Mouse (Mus musculus) megakaryocyte, embryonic 14.5 days (primary cell): Measurements from ENCODE around the gene H2-Aa.

Source experiments
- FLI1 ChIP-seq: IDR thresholded peaks from 2 replicates; pipeline ENCODE4 v1.6.1; 2012; ENCODE audit warnings: low read length, inconsistent platforms, mixed read lengths
- GATA1 ChIP-seq: IDR thresholded peaks from 3 replicates; pipeline ENCODE4 v1.6.1; 2012; ENCODE audit warnings: mixed read lengths, low read length, inconsistent platforms, borderline replicate concordance

GRCm38 (mm10) chr17:34286999-34287398 lies 624 bp downstream of the H2-Aa start:
- TF ChIP-seq GATA1: no peak
- TF ChIP-seq FLI1: no peak
